Mouse (Mus musculus): Measurements from ENCODE around the gene Gfap.

- TF ChIP-seq CTCF (IDR thresholded peaks at IDR 0.05; ENCODE audit: extremely low read depth, insufficient read depth, low read length) (no peak), POLR2A (IDR thresholded peaks at IDR 0.05; ENCODE audit: extremely low read depth, insufficient read depth, low read length) (no peak)
Measured at GRCm38 (mm10) chr11:102937529-102938182, 36.9 kb upstream of the Gfap start.

All from cortical plate, adult 2 months (tissue).